Mouse (Mus musculus) stomach, postnatal 0 days (tissue): ENCODE data around the gene Lrguk.

ENCODE experiments used
- CTCF ChIP-seq: IDR thresholded peaks from 2 replicates; pipeline ENCODE4 v1.5.1; 2016; ENCODE audit warnings: antibody characterized with exemption, low read depth, mild to moderate bottlenecking, moderate library complexity
- EP300 ChIP-seq: optimal IDR thresholded peaks from 2 replicates; pipeline ENCODE3; 2016; ENCODE audit warnings: antibody characterized with exemption

GRCm38 (mm10) chr6:34096274-34096673 lies 67.0 kb downstream of the Lrguk start:
- TF ChIP-seq CTCF (no peak), EP300 (no peak)
